Mouse (Mus musculus): Measurements from ENCODE around the gene Bnc2. TPM values are rescaled to one million over a fixed set of nuclear protein-coding genes. Genes with fewer than 3 reads are reported as not detected.

Bnc2 gene
- polyA plus RNA-seq, 1 experiment from 2014 or later = 17.3 TPM

GRCm38 (mm10) chr4:84540531-84540930 lies 134.5 kb downstream of the Bnc2 start:
- no peak overlapping the region for H3K27ac ChIP-seq (replicated peaks)
- H3K4me1 ChIP-seq = no peaks in the 10 kb centered on the region
- no peak overlapping the region for H3K4me2 ChIP-seq (replicated peaks)
- H3K9me3 ChIP-seq (replicated peaks) = no peaks in the 10 kb centered on the region
- no peak for ATAC-seq (ENCODE audit: insufficient number of reproducible peaks, low FRiP score, low TSS enrichment, low read depth)
- no peak overlapping the region for H3K4me3 ChIP-seq (replicated peaks)
- H3K27me3 ChIP-seq = no peaks in the 10 kb centered on the region; the same call in 1 of the 2 replicates
- WGBS = 82% methylated on average over 6 of the region's 6 CpGs
- H3K9ac ChIP-seq = no peak overlapping the region
- H3K36me3 ChIP-seq = no peaks in the 10 kb centered on the region

GRCm38 (mm10) chr4:84539396-84539795 lies 135.7 kb downstream of the Bnc2 start:
- Histone ChIP-seq H3K4me1 (no peaks in the 10 kb centered on the region), H3K36me3 (no peaks in the 10 kb centered on the region), H3K27me3 (no peaks in the 10 kb centered on the region; the same call in 1 of the 2 replicates), H3K4me3 (replicated peaks) (no peak overlapping the region), H3K27ac (replicated peaks) (no peak overlapping the region), H3K4me2 (replicated peaks) (no peak overlapping the region), H3K9ac (no peak overlapping the region), H3K9me3 (replicated peaks) (no peaks in the 10 kb centered on the region)
- WGBS = 79% methylated on average over 8 of the region's 8 CpGs
- ATAC-seq (ENCODE audit: insufficient number of reproducible peaks, low FRiP score, low TSS enrichment, low read depth) = no peak

DNA sequence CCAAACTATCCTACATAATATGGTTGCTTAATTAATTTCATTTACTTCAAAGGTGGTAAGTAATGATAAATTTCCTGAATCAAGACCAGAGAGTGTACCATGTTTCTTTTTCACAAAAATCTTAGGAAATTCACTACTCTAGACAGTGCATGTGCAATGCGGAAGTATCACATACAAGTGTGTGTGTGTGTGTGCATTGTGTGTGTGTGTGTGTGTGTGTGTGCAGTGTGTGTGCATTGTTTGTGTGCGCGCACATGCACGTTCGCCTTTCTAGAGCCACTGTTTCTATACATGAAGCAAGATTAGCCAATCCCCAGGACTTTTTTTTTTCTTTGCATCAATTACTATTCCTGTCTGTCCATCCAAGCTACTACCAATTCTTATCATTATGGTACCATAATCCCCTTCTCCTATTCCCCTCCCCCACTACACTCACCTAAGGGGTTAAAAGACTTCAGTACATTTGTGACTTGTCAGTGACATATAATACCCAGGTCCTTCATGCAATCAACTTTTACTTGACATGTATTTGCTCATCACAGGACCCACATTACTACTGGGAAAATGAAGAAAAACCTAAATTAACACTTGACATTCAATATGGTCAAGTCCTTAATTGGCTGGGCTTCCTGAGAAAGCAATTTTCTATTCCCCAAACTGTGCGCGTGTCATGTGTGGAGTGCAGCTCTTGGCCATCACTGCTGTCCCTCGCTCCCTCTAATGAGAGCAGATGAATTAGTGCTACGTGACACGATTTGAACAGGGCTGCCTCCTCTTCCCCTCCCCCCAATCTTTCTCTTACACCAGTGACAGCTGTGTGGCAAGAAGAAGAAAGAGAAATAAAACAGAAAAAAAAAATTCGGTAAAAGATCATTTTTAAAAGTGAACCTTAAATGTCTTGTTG lies 145.9 kb downstream of the Bnc2 start:
- WGBS = 79% methylated on average over 11 of the region's 11 CpGs
- Histone ChIP-seq H3K9ac (no peak overlapping the region), H3K4me3 (replicated peaks) (no peak overlapping the region), H3K9me3 (replicated peaks) (no peaks in the 10 kb centered on the region), H3K4me2 (replicated peaks) (no peak overlapping the region), H3K27ac (replicated peaks) (no peak overlapping the region), H3K27me3 (no peaks in the 10 kb centered on the region), H3K4me1 (peaks cover 8% of the 10 kb centered on the region; the same call in 1 of the 2 replicates), H3K36me3 (no peaks in the 10 kb centered on the region)
- ATAC-seq (ENCODE audit: insufficient number of reproducible peaks, low FRiP score, low TSS enrichment, low read depth) = no peak

GRCm38 (mm10) chr4:84528358-84528757 lies 146.7 kb downstream of the Bnc2 start:
- Histone ChIP-seq H3K4me2 (replicated peaks) (no peak overlapping the region), H3K27ac (replicated peaks) (no peak overlapping the region), H3K9ac (no peak overlapping the region), H3K36me3 (no peaks in the 10 kb centered on the region), H3K27me3 (no peaks in the 10 kb centered on the region), H3K4me3 (replicated peaks) (no peak overlapping the region), H3K9me3 (replicated peaks) (no peaks in the 10 kb centered on the region), H3K4me1 (peaks cover 16% of the 10 kb centered on the region)
- WGBS = 77% methylated on average over 2 of the region's 2 CpGs
- no peak for ATAC-seq (ENCODE audit: insufficient number of reproducible peaks, low FRiP score, low TSS enrichment, low read depth)

- H3K4me1 ChIP-seq = peaks cover 19% of the 10 kb centered on the region
- no peaks in the 10 kb centered on the region for H3K36me3 ChIP-seq
- H3K9ac ChIP-seq = no peak overlapping the region
- 25% methylated on average over 15 of the region's 15 CpGs for WGBS
- ATAC-seq (ENCODE audit: insufficient number of reproducible peaks, low FRiP score, low TSS enrichment, low read depth) = no peak
- H3K4me3 ChIP-seq (replicated peaks) = no peak overlapping the region
- H3K27me3 ChIP-seq = no peaks in the 10 kb centered on the region
- no peak overlapping the region for H3K27ac ChIP-seq (replicated peaks)
- H3K4me2 ChIP-seq (replicated peaks) = no peak overlapping the region
- H3K9me3 ChIP-seq (replicated peaks) = no peaks in the 10 kb centered on the region
Measured at GRCm38 (mm10) chr4:84527066-84527933, 147.8 kb downstream of the Bnc2 start.

DNA sequence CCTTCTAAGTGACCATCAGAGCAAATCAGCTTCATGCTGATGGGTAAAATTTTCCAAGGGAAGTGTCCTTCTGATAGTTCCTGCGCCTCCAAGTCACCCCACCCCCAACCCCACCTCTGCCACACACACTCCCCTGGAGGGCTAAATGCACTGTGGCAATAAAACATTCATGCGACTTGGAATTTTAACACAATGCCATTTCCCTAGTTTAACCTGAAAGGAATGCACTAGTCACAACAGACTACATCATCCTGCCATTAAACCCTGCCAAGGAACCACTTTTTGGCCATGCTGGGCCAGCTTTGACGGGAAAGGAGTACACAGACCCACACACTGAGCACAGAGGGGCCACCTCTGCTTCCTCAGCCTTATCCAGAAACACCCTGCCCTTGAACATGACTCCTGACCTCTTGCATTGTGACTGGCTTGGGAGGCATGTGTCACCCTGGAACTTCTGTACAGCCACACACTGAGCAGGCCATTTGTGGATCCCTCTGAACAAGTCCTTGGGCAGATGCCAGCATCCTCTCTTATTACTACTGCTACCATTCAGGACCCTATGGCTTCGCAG lies 151.3 kb downstream of the Bnc2 start:
- H3K4me1 ChIP-seq = peaks cover 19% of the 10 kb centered on the region
- H3K4me2 ChIP-seq (replicated peaks) = no peak overlapping the region; the same call in 1 of the 2 replicates
- ATAC-seq (ENCODE audit: insufficient number of reproducible peaks, low FRiP score, low TSS enrichment, low read depth) = no peak
- peak overlapping the region; percentile 44; the same call in 1 of the 2 replicates for H3K27ac ChIP-seq (replicated peaks)
- no peaks in the 10 kb centered on the region for H3K9me3 ChIP-seq (replicated peaks)
- H3K4me3 ChIP-seq (replicated peaks) = no peak overlapping the region
- WGBS = 32% methylated on average over 4 of the region's 4 CpGs
- H3K9ac ChIP-seq = no peak overlapping the region
- no peaks in the 10 kb centered on the region for H3K27me3 ChIP-seq
- no peaks in the 10 kb centered on the region for H3K36me3 ChIP-seq

- H3K27ac ChIP-seq (replicated peaks) = peak overlapping the region; percentile 44; the same call in 1 of the 2 replicates
- H3K4me3 ChIP-seq (replicated peaks) = no peak overlapping the region
- no peaks in the 10 kb centered on the region for H3K27me3 ChIP-seq
- H3K9ac ChIP-seq = no peak overlapping the region
- H3K9me3 ChIP-seq (replicated peaks) = no peaks in the 10 kb centered on the region
- H3K4me1 ChIP-seq = peaks cover 19% of the 10 kb centered on the region
- H3K36me3 ChIP-seq = no peaks in the 10 kb centered on the region
- ATAC-seq (ENCODE audit: insufficient number of reproducible peaks, low FRiP score, low TSS enrichment, low read depth) = peak; percentile 65; the same call in 1 of the 2 replicates
- no peak overlapping the region; the same call in 1 of the 2 replicates for H3K4me2 ChIP-seq (replicated peaks)
- 10% methylated on average over 5 of the region's 5 CpGs for WGBS
Measured at GRCm38 (mm10) chr4:84523211-84523610, 151.9 kb downstream of the Bnc2 start.

DNA sequence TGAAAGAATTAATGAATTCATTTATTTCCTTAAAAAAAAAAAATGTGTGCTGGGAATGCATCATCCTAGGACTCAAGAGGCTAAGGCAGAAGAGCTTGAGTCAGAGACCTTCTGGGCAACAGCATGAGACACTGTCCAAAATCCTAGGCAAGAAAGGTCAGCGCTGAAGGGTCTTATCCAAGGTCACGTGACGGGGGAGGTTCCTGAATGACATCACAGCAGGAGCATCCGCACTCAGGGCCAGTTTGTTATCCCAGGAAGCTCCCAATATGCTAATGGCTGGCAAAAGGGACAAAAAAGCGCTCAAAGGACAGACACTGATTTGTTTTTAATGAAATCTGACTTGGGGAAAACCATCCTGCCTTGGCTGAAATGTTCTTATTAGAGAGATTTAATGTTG lies 153.5 kb downstream of the Bnc2 start:
- Histone ChIP-seq H3K9ac (no peak overlapping the region), H3K4me1 (peaks cover 12% of the 10 kb centered on the region), H3K27me3 (no peaks in the 10 kb centered on the region), H3K27ac (replicated peaks) (no peak overlapping the region), H3K4me2 (replicated peaks) (no peak overlapping the region), H3K9me3 (replicated peaks) (no peaks in the 10 kb centered on the region), H3K4me3 (replicated peaks) (no peak overlapping the region), H3K36me3 (no peaks in the 10 kb centered on the region)
- 88% methylated on average over 5 of the region's 5 CpGs for whole genome bisulfite sequencing
- no peak for ATAC-seq (ENCODE audit: insufficient number of reproducible peaks, low FRiP score, low TSS enrichment, low read depth)

- Histone ChIP-seq H3K4me2 (replicated peaks) (no peak overlapping the region), H3K4me3 (replicated peaks) (no peak overlapping the region), H3K4me1 (0 out of 2 replicates have a peak, but pooled peaks cover 5% of the 10 kb centered on the region), H3K9ac (no peak overlapping the region), H3K36me3 (no peaks in the 10 kb centered on the region), H3K27ac (replicated peaks) (no peak overlapping the region), H3K9me3 (replicated peaks) (no peaks in the 10 kb centered on the region), H3K27me3 (no peaks in the 10 kb centered on the region)
- 55% methylated on average over 1 of the region's 1 CpGs for WGBS
- ATAC-seq (ENCODE audit: insufficient number of reproducible peaks, low FRiP score, low TSS enrichment, low read depth) = no peak
Measured at GRCm38 (mm10) chr4:84510466-84510865, 164.6 kb downstream of the Bnc2 start.

GRCm38 (mm10) chr4:84507551-84507950 lies 167.5 kb downstream of the Bnc2 start:
- Histone ChIP-seq H3K9me3 (replicated peaks) (no peaks in the 10 kb centered on the region), H3K4me3 (replicated peaks) (no peak overlapping the region), H3K36me3 (no peaks in the 10 kb centered on the region), H3K4me1 (peaks cover 11% of the 10 kb centered on the region), H3K4me2 (replicated peaks) (no peak overlapping the region), H3K27me3 (no peaks in the 10 kb centered on the region), H3K9ac (no peak overlapping the region), H3K27ac (replicated peaks) (no peak overlapping the region)
- WGBS = 91% methylated on average over 3 of the region's 3 CpGs
- no peak for ATAC-seq (ENCODE audit: insufficient number of reproducible peaks, low FRiP score, low TSS enrichment, low read depth)
